Mouse (Mus musculus) kidney, postnatal 25 days (tissue): ENCODE results near the gene Kif26b.
A peak's percentile ranks its signal among the peaks of the same experiment; 100 is the strongest.

Experiments
- DNase-seq, 2 experiments: peaks; one replicate each; pipeline ENCODE4 v3.0.0; 2021; ENCODE audit warnings: mixed read lengths in 2 of 2

The Kif26b gene

GRCm38 (mm10) chr1:178797388-178797787 is 268.5 kb downstream of the Kif26b start:
- DNase-seq, result no peak

DNA sequence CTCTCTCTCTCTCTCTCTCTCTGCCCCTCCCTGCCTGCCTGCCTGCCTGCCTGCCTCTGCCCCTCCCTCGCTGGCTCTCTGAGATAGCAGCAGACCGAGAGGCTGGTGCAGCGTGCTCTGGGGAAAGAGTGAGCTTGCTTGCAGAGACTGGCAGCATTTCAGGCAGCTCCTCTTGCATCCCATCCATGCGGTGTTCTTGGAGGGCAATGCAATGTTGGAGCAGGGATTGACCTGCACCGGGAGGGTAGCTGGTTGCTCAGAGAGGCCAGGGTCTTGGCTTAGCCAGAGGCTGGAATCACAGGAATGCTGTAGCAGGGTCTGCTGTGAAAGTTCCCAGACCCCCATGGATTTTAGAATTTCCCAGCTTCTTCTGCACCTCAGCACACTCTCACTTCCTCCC is 269.4 kb downstream of the Kif26b start:
- no peak for DNase-seq

GRCm38 (mm10) chr1:178798886-178799285 is 270.0 kb downstream of the Kif26b start:
- DNase-seq, result no peak

DNA sequence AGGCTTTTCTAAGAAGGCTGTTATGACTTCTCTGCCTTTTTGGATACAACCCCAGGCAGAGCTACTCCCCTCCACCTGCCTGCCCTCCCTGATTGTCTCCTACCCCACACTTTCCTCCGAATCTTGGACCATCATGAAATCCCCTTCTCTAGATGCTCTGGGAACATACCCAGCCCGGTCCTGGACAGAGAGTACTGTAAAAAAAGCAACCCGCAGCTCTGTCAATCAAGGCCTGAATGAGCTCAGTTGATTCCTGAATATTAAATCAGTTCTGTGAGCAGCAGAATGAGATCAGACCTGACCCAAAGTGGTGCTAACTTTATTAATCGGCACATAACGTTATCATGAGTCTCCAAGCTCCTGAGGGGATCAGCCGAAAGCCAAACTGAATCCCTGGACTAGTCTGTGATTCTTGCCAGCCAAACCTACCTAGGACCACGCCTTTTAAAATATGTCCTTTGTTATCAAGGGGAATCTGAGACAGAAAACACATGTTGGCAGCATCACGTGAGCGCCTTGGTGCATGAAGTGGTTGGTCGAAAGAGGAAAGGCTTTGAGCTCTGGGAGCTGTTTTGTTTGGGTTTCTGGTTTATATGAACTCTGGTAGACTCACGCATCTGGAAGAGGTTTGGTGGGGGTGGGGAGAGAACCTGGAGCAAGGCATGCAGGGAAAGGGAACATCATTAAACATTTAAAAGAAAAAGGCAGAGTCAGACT is 271.1 kb downstream of the Kif26b start:
- no peak for DNase-seq

DNA sequence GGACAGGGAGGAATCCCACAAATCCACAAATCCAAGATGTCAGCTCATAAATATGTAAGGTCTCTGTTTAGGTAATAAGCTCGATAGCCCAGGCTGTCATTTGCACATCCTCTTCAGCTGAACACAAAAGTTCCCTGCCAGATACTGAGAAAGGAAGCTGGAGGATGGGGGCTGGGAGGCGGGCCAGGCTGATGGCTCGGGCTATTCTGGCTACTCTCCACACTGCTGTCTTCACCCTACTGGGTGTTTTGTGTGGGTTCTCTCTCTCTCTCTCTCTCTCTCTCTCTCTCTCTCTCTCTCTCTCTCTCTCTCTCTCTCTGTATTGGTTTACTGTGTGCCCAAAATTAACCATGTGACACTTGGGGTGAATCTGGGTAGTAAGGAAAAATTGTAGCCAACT is 274.2 kb downstream of the Kif26b start:
- DNase-seq, result no peak

- no peak for DNase-seq
Measured at GRCm38 (mm10) chr1:178817476-178817875, 288.6 kb downstream of the Kif26b start.

- no peak for DNase-seq
Measured at GRCm38 (mm10) chr1:178819060-178819459, 290.1 kb downstream of the Kif26b start.

DNA sequence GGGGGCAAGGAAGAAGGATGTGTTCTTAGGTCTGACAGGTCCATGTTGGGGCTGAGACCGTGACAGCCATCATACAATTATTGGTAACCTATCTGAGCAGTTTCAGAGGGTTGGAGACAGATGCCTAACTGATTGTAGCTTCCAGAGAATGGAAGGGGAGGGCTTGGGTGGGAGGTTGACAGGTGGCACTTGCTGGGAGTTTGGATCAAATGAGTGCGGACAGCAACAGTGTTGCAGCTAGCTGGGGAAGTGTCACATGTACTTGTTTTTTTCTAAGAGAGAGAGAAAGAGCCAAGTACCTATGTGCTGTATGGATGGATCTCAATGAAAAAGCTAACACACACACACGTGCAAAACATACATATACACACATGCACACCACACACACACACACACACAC is 291.2 kb downstream of the Kif26b start:
- no peak for DNase-seq

DNA sequence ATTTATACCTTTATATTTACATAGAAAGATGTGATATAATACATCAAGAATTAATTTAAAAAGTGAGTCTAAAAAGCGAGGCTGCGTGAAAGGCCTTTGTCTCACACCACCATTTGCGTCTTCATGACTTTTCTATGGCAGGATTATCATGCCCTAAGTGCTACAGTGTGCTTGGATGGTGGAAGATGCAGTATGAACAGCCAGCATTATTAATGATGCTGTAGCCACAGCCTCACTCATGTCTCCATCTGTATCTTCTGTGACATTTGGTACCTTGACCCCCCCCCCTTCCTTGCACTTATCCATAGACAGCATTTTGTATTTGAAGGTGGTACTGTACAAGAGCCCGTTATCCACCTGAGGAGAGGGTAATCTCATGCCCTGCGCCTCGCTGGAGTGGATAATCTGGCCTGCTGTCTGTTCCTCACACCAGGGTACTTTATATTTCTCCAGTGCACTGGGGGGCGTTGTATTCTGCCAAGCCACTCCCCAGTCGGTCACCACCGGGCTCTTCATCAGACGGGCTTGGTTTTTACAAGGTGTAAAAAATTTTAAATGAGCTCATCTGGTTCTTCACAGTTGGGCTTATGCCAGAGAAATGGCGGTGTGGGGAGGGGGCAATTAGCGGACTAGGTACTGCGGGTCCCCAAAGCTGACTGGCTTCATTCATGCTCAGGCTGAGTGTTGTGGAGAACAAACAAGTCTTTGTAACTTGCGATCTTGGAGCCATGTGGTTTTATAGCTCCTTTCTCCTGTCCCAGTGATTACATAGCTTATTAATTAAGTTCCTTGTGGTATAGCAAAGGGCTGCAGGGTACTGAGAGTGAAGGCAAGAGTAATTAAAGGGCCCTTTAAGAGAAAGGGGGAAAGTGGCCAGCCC is 291.9 kb downstream of the Kif26b start:
- DNase-seq, result no peak

DNA sequence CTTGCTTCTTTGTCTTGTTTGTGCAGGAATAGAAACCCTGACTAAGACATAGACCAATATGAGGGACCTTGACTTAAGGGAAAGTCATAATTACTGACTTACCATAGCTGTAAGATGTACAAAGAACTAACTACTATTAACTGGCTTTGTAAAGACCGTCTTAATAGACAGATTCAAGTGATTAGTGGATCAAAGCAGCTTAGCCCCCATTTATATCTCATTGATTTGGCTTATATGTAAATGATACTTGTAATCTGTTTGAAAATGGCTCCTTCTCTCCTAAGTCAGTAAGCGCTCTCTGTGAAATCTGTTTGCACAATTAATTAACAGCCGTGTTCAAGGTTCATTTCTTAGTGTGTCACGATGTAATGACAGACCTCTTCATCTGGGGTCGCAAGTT is 295.9 kb downstream of the Kif26b start:
- DNase-seq, result no peak

GRCm38 (mm10) chr1:178827223-178827622 is 298.3 kb downstream of the Kif26b start:
- peak in 1 of 2 experiments; percentile 10 for DNase-seq

DNA sequence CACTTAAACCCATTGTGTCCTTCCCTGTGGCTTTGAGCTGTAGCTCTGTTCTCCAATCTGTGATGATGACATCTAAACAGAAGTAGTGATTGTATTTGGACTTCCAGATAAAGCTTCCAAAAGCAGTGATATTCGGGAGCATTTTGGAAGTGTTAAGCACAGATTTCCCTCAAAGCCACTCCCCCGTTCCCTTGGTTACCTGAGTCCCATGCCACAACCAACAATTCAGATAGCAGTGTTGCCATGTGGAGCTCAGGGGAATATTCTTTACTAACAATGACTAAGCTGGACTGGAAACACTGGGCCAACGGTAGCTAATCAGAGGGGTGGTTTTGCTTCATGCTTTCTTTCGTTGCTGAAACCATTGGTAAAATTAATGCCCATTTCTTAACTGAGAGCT is 300.5 kb downstream of the Kif26b start:
- DNase-seq, result no peak

DNA sequence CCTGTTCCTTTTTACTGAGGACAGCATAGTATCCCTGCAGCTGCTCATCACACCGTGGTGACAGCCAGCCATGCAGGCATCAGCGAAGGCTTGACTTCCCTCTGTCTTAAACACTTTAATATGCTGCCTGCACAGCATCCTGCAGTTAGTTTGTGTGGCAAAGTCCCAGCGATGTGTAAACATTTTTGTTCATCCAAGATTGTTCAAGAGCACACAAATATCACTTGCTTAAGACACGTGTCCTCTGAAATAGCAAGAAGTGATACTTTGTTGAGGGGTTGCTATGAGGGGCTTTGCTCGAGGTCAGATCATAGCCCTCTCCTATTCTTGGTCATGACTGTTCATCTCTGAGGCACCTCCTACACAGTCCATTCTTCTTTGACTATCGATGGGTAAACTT is 303.6 kb downstream of the Kif26b start:
- DNase-seq, result no peak

DNA sequence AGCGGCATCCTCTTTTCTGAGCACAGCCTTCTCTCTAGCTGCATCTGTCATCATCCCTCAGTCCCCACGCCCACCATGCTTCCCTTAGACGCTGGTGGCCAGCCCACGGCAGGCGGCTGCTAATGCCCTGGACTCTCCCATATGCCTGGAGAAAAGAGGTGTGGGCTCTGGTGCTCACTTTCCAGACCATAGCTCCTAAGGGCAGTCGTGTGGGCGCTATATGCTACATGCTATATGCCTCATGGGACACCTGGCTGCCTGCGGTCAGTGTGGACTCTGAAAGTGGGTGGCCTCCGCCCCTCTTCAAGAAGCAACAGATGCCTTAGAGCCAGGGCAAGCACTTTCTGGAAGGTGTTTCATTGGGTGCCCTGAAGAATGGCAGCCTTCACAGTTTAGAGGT is 306.9 kb downstream of the Kif26b start:
- no peak for DNase-seq

- no peak for DNase-seq
Measured at GRCm38 (mm10) chr1:178836998-178837397, 308.1 kb downstream of the Kif26b start.

GRCm38 (mm10) chr1:178838696-178839320 is 309.9 kb downstream of the Kif26b start:
- DNase-seq, result no peak

GRCm38 (mm10) chr1:178840311-178840710 is 311.4 kb downstream of the Kif26b start:
- no peak for DNase-seq

GRCm38 (mm10) chr1:178844839-178845238 is 315.9 kb downstream of the Kif26b start:
- DNase-seq, result no peak

DNA sequence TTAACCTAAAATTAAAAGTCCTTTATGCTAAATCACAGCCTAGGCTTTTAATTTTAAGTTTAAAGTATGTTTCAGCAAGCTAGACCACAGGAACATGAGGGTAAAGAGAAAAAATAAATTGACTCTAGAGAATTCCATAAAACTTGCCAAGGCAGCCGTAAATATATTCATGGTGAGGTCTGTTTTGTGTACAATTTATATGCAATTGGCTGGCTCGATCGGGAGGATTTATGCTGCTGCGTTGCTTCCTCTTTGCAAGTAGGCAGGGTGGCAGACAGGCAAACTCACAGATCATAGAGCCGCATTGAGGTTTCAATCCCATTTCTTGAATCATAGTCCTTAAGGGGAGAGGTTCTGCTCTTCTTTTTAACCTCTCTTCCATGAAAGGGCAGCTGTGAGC is 318.6 kb downstream of the Kif26b start:
- no peak for DNase-seq

- no peak for DNase-seq
Measured at GRCm38 (mm10) chr1:178848380-178849106, 319.6 kb downstream of the Kif26b start.

DNA sequence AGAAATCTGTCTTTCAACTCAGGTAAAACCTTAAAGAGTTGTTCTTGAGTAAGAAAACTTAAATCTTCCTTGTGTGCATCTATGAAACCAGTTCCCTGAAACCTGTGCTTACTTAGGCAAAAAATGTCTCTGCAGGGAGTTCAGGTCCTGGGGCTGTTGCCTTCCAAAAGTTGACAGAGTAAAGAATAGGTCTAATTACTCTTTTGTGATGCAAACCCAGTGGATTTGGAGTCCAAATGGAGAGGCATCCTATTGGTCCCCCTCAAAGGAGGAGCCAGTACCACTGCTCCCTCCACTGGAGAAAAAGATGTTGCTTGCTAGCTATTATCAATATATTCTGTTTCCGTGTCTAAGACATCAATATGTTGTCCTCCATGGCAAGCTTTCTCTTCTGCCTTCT is 321.6 kb downstream of the Kif26b start:
- DNase-seq, result no peak

- DNase-seq, result no peak
Measured at GRCm38 (mm10) chr1:178854936-178855335, 326.0 kb downstream of the Kif26b start.

GRCm38 (mm10) chr1:178855974-178856373 is 327.0 kb downstream of the Kif26b start:
- DNase-seq, result no peak
